17 mouse cellular contexts compared by ENCODE assay signal in the genomic region with DNA sequence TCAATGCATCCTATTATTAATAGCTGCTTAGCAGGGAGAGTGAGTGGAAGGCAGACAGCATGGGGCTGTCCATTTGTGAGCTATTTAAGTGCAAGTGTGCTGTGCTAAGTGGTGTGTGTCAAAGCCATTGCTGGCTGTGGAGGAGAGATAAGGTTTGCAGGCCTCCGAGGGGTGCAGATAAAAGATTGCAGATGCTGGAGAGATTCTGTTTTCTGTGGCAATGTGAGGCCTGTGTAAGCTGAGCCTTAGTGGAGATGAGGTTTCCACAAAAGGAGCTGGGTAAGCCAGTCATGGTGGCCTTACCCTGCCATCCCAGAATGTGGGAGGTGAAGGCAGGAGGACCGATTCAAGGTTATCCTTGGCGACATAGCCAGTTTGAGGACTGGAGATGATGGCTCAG. TPM values are rescaled to one million over a fixed set of nuclear protein-coding genes. Genes with fewer than 3 reads are reported as not detected.
DNase-seq lines count a peak whose midpoint lies in the region; ATAC-seq lines count a peak whose summit lies in the region.
"Had no signal": no experiment of that assay in that cellular context is flagged by ENCODE, and none has a peak within 500 bp of the region (broad histone marks: within the 10 kb centered on the region; RNA-seq: fewer than 3 reads in every experiment).

No protein-coding gene starts in this region.

- ATAC-seq in midbrain, embryonic 16.5 days, result no peak
- no peak for ATAC-seq in midbrain, embryonic 13.5 days
- ATAC-seq: forebrain, embryonic 14.5 days had no signal

- H3K9me3 ChIP-seq in midbrain, embryonic 10.5 days (replicated peaks), result 0 out of 2 replicates have a peak, but pooled peaks cover 3% of the 10 kb centered on the region
- no peaks in the 10 kb centered on the region; the same call in 1 of the 2 replicates for H3K9me3 ChIP-seq in midbrain, embryonic 16.5 days (replicated peaks; ENCODE audit: control insufficient read depth, low read length, poor library complexity, severe bottlenecking)
- H3K9me3 ChIP-seq in midbrain, embryonic 13.5 days, result no peaks in the 10 kb centered on the region
- H3K9me3 ChIP-seq: hindbrain, embryonic 12.5 days had no signal

- DNase-seq in heart, adult 11 months, result peak; percentile 48
- no peak for DNase-seq in heart, adult 8-10 months (ENCODE audit: low spot score)
- DNase-seq in midbrain, embryonic 10.5 days (ENCODE audit: low spot score), result no peak
- DNase-seq in liver, result peak; percentile 75
- no peak for DNase-seq in adrenal gland, adult 18-20 months (ENCODE audit: low spot score in 2 of 2)
- DNase-seq in ovary, postnatal 14 days (ENCODE audit: low spot score), result no peak
- DNase-seq: adrenal gland, adult 2 months; cerebellum, postnatal 36 days; kidney, adult 11 months; kidney, postnatal 14 days; lung, adult 2 months; right cerebral cortex, postnatal 4 days had no signal

- no peaks in the 10 kb centered on the region for H3K36me3 ChIP-seq in midbrain, embryonic 10.5 days
- 0 out of 2 replicates have a peak, but pooled peaks cover 3% of the 10 kb centered on the region for H3K36me3 ChIP-seq in midbrain, embryonic 16.5 days (ENCODE audit: control insufficient read depth, insufficient read depth, low read length)
- peaks cover 3% of the 10 kb centered on the region; the same call in 1 of the 2 replicates for H3K36me3 ChIP-seq in midbrain, embryonic 13.5 days
- H3K36me3 ChIP-seq: hindbrain, embryonic 12.5 days had no signal

- no peak overlapping the region for H3K4me3 ChIP-seq in midbrain, embryonic 10.5 days
- no peak overlapping the region for H3K4me3 ChIP-seq in midbrain, embryonic 16.5 days (ENCODE audit: low read depth, low read length)
- no peak overlapping the region for H3K4me3 ChIP-seq in midbrain, embryonic 13.5 days (replicated peaks)
- H3K4me3 ChIP-seq: hindbrain, embryonic 12.5 days; megakaryocyte, embryonic 14.5 days had no signal

- WGBS in midbrain, embryonic 10.5 days, result 77% methylated on average over 3 of the region's 3 CpGs
- WGBS in midbrain, embryonic 16.5 days, result 65% methylated on average over 3 of the region's 3 CpGs
- WGBS in midbrain, embryonic 13.5 days, result 73% methylated on average over 3 of the region's 3 CpGs

- no peak overlapping the region for H3K9ac ChIP-seq in midbrain, embryonic 16.5 days (ENCODE audit: low read depth, low read length)
- no peak overlapping the region for H3K9ac ChIP-seq in midbrain, embryonic 13.5 days (replicated peaks)
- H3K9ac ChIP-seq: hindbrain, embryonic 12.5 days had no signal

- H3K27me3 ChIP-seq in midbrain, embryonic 10.5 days (ENCODE audit: low read depth, poor library complexity, severe bottlenecking), result no peaks in the 10 kb centered on the region
- H3K27me3 ChIP-seq in midbrain, embryonic 16.5 days (ENCODE audit: control insufficient read depth, insufficient read depth, low read depth, low read length), result no peaks in the 10 kb centered on the region
- no peaks in the 10 kb centered on the region for H3K27me3 ChIP-seq in midbrain, embryonic 13.5 days
- H3K27me3 ChIP-seq: hindbrain, embryonic 12.5 days had no signal

- H3K4me1 ChIP-seq in midbrain, embryonic 10.5 days, result peaks cover 19% of the 10 kb centered on the region
- peaks cover 5% of the 10 kb centered on the region; the same call in 1 of the 2 replicates for H3K4me1 ChIP-seq in midbrain, embryonic 16.5 days (ENCODE audit: control insufficient read depth, insufficient read depth, low read length)
- peaks cover 12% of the 10 kb centered on the region for H3K4me1 ChIP-seq in midbrain, embryonic 13.5 days (replicated peaks)

- no peak overlapping the region for H3K4me2 ChIP-seq in midbrain, embryonic 16.5 days (ENCODE audit: low read length)
- no peak overlapping the region for H3K4me2 ChIP-seq in midbrain, embryonic 13.5 days (replicated peaks)
- H3K4me2 ChIP-seq: hindbrain, embryonic 12.5 days had no signal

- 0 out of 2 replicates have a peak overlapping the region, but pooled peaks have one; percentile 6 for H3K27ac ChIP-seq in midbrain, embryonic 10.5 days (replicated peaks)
- H3K27ac ChIP-seq in midbrain, embryonic 16.5 days (ENCODE audit: low read length), result no peak overlapping the region
- H3K27ac ChIP-seq in midbrain, embryonic 13.5 days, result peak overlapping the region; percentile 25; the same call in 1 of the 2 replicates
- H3K27ac ChIP-seq: hindbrain, embryonic 12.5 days had no signal

RNA-seq across cellular contexts. Expression of gene Eef1a1, which starts 27.2 kb away (rescaled TPM):
- total RNA-seq in heart, adult 8-10 months (2022), result 100 to 1,000 TPM; 830 to 950 (median 884) TPM
- 3,476 and 3,775 TPM in 2 replicates for polyA plus RNA-seq in midbrain, embryonic 10.5 days (2016; fragmentation: Nextera tagmentation; extraction: Ambion mirVana)
- polyA plus RNA-seq in midbrain, embryonic 16.5 days (2015; fragmentation: Nextera tagmentation; extraction: Ambion mirVana), result 2,998 and 3,109 TPM in 2 replicates
- polyA plus RNA-seq in midbrain, embryonic 13.5 days (2015; fragmentation: Nextera tagmentation; extraction: Ambion mirVana), result 3,693 and 3,771 TPM in 2 replicates
- total RNA-seq in adrenal gland, adult 18-20 months (2021), result 1,000 to 10,000 TPM; 6,346 to 6,879 TPM

Comparison
In these comparisons a context has a peak if more than half of its experiments do, and no peak if none do; other contexts are left out.
1. DNase-seq: peak in heart, adult 11 months (single experiment) and liver (single experiment); none in heart, adult 8-10 months (single experiment), midbrain, embryonic 10.5 days (single experiment), adrenal gland, adult 18-20 months (0 of 2) and ovary, postnatal 14 days (single experiment).